Comparison of ENCODE assay signal across 1 mouse cellular context in genomic region chr9:37530031-37530887, GRCm38 (mm10).
TF ChIP-seq lines count a peak whose summit lies in the region.

No protein-coding gene starts in this region.

TF ChIP-seq in CH12.LX, 34 proteins besides CTCF, POLR2A, EP300 and RAD21:
- TF ChIP-seq MAX (IDR thresholded peaks at IDR 0.05; ENCODE audit: low read length) (0 out of 2 replicates have a peak, but pooled peaks have one; percentile 33), IRF4 (IDR thresholded peaks at IDR 0.05; ENCODE audit: low read depth, low read length) (0 out of 2 replicates have a peak, but pooled peaks have one; percentile 22), NELFE (IDR thresholded peaks at IDR 0.05; ENCODE audit: low read depth, low read length) (no peak)
